Mouse (Mus musculus) kidney, postnatal 36 days (tissue): ENCODE measurements around the gene Arfgap2.

Experiments used
- DNase-seq, 2 experiments: peaks; one replicate each; pipeline ENCODE4 v3.0.0; 2021 to 2022; ENCODE audit warnings: mixed read lengths in 2 of 2

Gene Arfgap2

DNA sequence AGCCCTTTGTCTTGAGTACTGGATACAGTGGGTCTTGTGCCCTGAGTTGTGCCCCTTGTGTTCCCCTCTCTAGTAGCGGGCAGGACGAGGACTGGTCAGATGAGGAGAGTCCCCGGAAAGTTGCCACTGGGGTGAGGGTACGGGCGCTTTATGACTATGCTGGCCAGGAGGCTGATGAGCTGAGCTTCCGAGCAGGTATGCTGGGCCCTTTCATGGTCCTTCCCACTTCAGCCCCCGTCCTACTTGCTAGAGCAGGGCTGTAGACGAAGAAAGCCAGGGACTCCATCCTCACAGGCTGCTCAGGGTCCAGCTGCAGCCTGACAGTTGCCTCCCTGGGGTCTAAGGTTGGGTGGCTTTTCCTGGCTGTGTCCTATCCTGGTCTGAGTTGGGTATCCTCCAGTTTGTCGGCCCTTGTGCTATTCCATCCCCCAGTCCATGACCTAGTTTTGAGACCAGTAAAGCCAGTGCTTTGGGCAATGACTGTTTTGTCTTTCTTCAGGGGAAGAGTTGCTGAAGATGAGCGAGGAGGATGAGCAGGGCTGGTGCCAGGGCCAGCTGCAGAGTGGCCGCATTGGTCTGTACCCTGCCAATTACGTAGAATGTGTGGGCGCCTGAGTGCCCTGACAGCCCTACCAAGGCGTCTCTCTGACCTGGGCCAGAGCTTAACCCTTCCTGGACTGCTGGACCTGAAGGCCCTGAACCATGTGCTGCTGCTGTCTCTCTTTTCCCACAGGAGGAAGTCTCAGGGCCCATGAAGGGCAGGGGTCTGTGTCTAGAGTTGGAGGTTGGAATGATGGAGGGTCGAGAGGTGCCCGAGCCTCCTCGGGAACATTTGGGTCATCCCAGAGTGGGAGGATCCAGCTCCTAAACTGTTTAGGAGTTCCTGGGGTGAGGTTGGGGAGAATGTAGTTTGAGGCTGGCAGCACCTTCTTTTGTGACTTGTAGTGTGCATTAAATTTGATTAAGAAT lies 798 bp upstream of the Arfgap2 start:
- DNase-seq: no peak

DNA sequence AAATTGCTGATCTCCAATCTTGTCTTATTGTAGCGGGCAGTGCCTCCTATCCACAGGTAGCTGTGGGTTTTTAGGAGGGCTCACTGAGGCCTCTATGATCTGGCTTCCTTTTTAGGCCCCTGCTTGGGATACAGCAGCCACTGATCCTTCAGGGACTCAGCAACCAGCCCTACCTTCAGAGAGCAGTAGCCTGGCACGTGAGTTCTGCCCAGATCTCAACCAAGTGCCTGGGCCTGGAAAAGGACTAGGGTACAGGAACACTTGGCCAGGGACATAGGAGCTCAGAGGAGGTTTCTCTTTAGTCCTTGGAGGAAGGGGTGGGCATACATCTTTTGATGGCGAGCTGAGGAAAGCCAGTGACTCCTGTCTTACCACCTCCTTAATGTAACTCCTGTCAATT lies 3.3 kb downstream of the Arfgap2 start:
- no peak for DNase-seq

GRCm38 (mm10) chr2:91268706-91269105 lies 3.9 kb downstream of the Arfgap2 start:
- DNase-seq: no peak

- no peak for DNase-seq
Observed at GRCm38 (mm10) chr2:91269687-91270133, 4.9 kb downstream of the Arfgap2 start.

DNA sequence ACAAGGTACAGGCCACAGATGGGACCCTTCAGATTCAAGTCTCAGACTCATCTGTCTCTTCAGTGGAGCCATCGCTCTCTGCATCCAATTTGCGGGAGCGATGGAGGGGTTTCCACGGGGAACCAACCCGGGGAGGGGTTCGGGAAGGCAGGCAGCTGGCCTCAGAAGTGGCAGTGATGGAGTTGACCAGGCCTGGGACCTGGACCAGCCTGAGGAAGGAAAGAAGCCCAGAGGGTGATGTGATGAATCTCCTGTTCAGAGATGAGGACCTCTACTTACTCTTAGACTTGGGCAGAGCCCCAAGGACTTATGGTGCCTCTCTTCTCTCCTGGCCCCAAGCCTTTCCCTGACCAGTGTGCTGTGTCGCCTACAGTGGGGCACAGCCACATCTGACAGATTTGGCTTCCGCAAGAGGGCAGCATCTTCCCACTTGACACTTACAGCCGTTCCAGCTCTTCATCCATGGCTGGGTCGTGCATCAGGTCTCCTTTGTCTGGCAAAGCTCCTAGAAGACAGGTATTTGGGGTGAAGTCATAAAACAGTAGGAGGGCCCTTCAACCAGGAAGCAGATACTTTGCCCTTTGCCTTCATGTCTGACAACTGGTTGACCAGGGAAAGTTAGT lies 14.1 kb downstream of the Arfgap2 start:
- peak; percentile 48 to 80 for DNase-seq

GRCm38 (mm10) chr2:91279372-91279755 lies 14.6 kb downstream of the Arfgap2 start:
- DNase-seq: no peak

DNA sequence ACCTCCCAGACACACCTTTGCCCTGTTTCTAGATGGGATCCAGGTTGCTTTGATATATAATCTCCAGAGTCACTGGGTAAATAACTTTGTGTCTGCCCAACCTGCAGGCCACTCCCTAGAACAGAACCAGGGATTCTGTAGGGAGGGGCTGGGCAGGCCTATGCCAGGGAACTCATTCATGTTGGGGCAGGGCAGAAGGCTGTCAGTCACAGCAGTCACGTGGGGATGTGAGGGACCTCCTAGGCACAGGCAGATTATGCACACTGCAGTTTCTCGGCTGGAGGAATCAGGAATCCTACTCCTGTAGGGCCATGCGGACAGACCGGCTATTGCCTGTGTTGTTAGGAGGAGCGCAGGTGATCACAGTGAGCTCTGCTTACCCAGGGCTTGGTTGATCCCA lies 16.6 kb downstream of the Arfgap2 start:
- DNase-seq: no peak

GRCm38 (mm10) chr2:91283972-91284371 lies 19.2 kb downstream of the Arfgap2 start:
- DNase-seq: no peak

DNA sequence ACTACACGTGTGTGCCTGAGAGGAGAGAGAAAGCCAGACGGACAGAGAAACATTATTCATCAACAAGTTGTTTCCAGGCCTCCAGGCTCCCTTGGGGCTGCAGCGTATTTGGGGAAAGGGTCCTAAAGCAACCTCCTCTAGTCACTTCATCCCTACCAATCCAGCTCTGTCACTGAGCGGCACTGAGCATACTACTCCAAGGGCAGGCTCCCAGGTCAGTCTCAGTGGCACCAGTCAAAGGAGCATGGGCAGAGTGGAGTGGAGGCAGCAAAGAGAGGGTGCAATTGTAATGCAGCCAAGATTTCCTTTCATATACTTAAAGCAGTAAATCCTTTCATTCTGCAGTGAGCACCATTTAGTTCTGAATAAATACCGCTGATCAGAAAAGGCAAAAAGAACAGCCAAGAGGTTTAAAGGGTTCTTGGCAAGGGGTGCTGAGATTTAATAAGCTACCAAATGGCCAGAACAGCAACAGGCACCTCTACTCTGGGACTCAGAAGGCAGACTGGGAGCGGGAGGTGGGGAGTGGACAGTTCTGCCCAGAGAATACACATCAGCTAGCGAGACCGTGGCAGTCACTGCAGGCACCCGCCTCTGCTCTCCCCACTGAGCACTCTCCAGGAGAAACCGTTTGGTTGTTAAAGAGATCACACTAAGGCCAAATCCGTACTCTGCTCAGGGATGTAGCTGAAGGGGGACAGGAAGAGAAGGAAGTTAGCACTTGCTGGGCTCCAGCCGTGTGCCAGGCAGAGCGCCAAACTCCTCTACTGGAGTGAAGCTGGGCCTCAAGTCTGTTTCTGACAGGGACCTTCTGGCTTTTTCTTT lies 19.8 kb downstream of the Arfgap2 start:
- peak in 1 of 2 experiments; percentile 38 for DNase-seq

- peak; percentile 72 to 93 for DNase-seq
Observed at GRCm38 (mm10) chr2:91285885-91286505, 21.2 kb downstream of the Arfgap2 start.

DNA sequence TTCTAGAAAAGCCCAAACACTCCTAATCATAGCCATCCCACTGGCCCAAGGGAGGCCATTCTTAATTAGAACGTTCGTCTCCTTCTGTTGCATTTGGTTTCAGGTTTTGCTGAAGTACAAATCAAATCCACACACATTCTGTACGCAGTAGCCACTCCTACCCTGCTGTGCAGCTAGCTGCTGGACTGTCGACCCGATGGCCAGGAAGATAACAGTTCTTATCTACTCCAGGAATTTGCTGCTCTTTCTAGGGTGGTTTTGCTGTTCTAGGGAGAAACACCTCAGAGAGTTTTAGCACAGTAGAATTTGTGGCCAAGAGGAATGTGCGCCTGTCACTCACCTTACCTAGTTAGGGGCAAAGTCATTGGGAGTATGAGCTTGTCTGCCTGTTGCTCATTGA lies 22.8 kb downstream of the Arfgap2 start:
- DNase-seq: no peak

DNA sequence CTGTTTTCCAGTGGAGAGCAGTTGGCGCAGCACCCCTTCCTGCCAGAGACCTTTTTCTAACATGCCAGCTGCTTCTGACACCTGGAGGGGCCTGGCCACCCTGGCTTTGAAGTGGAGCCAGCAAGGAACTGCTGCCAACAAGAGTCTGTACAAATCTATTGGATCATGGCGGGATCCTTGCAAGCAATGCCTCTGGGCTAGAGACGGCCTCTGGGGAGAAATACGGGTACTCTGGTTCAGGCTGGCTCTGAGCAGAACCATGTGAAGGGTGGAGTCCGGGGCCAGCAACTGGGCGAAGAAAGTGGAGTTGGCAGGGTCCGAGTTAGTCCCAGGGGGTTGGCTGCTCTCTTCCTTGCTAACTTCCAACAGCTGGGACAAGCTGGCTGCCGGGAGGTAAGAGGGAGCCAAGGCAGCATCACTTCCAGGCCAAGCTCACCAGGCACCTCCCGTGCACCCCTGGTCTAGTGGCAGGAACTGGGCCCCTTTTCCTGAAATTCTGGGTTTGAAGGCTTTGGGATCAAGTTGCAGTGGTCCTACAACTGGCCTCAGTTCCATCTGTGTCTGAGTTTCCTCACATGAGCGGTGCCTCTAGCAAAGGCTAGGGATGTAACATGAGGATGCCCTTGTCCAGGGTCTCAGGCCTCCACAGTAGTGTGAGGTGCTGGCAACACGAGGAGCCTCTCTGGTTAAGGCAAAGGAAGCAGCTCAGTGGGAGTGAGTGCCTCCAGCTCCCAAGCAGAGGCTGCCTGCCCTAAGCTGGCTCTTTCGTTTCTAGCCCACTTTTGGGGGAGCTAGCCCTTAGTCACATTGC lies 26.6 kb downstream of the Arfgap2 start:
- peak in 1 of 2 experiments; percentile 18 for DNase-seq

DNA sequence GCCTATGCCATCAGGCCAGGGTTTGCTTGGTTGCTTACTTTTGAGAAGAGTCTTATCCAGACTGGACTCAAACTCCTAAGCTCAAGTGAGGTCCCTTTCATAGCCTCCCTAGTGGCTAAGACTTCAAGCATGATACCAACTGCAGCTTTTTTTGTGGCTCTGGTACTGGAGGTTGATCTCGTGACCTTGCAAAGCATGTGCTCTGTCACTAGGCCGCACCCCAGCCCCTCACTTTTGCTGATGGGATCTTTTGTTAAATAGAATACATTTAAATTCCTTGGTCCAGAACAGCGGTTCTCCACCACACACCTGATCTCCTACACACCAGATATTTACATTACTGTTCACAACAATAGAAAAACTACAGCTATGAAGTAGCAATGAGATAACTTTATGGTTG lies 29.5 kb downstream of the Arfgap2 start:
- no peak for DNase-seq

DNA sequence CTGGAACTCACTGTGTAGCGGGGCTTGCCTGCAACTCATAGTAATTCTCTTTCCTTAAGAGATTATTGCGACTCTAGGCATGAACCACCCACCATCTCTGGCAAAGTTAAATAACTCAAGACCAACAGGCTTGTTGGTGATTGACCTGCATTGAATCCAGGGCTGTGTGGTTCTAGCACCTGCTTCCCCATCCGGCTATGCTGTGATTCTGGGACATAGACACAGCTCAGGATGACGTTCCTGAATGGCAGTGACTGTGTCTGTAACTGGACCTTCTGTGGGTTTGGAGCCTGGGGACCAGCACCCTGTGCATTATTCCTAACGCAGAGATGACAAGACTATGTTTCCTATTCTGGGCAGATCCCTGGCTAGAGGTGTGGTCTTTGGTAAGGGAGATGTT lies 31.1 kb downstream of the Arfgap2 start:
- DNase-seq: no peak

DNA sequence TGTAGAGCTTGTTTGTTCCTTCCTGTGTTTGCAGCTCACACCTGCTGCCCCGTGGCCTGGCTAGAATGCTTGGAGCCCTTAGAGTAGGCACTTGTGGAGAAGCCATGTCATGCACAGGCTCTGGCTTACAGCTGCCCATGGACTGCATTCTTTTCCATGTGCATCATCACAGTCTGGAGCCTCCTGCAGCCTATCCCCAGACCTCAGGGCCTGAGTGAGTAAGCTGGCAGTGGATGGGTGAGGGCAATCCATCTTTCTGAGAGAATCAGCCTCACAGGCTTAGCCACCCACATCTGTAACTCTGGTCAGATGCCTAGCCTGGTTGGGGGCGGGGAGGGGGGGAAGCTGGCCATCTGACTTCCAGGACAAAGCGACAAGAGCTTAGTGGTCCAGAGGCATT lies 34.4 kb downstream of the Arfgap2 start:
- DNase-seq: no peak

DNA sequence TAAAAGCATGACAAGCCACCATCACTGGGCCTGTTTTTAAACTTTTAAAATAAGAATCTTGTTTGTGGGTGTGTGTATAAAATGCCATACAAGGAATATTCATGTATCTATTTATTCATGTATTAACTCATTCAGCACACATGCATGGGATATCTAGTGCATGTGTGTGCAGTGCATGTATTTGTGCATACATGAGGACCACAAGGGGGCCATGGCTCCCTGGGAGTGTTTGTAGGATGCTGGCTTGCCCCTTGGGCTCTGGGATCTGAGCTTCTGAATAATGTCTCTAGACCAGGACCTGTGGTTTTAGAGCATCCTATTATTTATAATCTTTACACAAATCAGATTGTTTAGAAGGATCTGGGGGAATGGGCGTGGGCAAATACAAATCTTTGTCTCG lies 36.0 kb downstream of the Arfgap2 start:
- no peak for DNase-seq

- DNase-seq: no peak
Observed at GRCm38 (mm10) chr2:91301836-91302235, 37.1 kb downstream of the Arfgap2 start.

GRCm38 (mm10) chr2:91302845-91303244 lies 38.1 kb downstream of the Arfgap2 start:
- no peak for DNase-seq

DNA sequence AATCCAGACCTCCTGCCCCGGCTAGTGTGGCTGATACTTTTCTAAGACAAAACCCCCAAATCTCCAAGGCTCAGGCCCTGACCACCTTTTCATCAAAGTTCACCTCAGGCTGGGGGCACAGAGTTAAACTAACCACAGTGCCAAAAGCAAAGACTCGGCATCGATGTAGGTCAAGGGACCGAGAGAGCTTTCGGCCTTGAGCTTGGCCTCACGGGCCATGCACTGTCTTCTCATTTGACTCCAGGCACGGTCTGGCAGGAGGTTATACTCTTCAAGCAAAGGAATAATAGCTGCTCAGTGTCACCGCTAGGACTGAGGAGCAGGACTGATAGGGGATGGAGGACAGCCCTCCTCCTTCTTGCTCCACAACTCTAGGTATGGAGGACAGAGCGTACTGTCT lies 41.2 kb downstream of the Arfgap2 start:
- no peak for DNase-seq

- no peak for DNase-seq
Observed at GRCm38 (mm10) chr2:91306589-91306988, 41.8 kb downstream of the Arfgap2 start.

DNA sequence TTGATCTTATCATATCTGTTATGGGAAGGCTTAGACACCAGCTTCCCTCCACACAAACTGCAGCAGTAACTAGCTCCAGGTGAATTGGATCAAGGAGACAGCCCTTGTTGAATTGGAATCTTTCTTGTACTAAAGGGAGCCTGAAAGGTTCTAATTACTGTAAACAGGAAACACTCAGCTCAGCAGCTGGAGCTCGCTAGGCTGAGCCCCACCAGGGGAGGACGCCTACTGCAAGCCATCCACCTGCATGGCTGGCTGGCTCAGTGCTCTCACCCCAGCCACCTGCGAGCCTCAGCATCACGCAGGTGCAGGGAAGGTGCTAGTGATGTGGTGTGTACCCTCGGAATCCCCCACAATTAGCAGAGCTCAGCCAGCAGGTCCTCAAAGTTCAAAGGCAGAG lies 43.9 kb downstream of the Arfgap2 start:
- no peak for DNase-seq

DNA sequence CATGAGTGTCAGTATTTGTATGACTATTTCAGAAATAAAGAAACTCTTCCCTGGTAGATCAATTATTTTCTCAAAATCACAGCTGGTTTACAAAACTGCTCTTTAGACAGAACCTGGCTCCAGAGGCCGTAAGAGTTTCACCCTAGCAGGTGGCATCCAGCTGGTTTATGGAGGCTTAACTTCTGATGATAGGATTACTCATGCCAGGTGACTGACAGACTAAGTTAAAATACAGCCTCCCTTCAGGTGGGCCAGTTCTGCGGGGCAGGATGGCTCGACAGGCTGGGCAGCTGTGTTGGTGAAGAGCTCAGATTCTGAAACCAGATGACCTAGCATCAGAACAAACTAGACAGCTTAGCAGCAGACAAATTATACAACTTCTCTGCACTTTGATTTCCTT lies 44.8 kb downstream of the Arfgap2 start:
- no peak for DNase-seq
